11 mouse cellular contexts compared by ENCODE assay signal in genomic region chr1:161734741-161735211, GRCm38 (mm10). TPM values are rescaled to one million over a fixed set of nuclear protein-coding genes. Genes with fewer than 3 reads are reported as not detected.
DNase-seq lines count a peak whose midpoint lies in the region; ATAC-seq and TF ChIP-seq lines count a peak whose summit lies in the region.
"Had no signal": no experiment of that assay in that cellular context is flagged by ENCODE, and none has a peak within 500 bp of the region (broad histone marks: within the 10 kb centered on the region; RNA-seq: fewer than 3 reads in every experiment).

No protein-coding gene starts in this region.

- no peaks in the 10 kb centered on the region for H3K36me3 ChIP-seq in heart, embryonic 11.5 days (ENCODE audit: control insufficient read depth, insufficient read depth, low read length)
- H3K36me3 ChIP-seq in liver, postnatal 0 days (replicated peaks; ENCODE audit: insufficient read depth, low read length), result no peaks in the 10 kb centered on the region
- H3K36me3 ChIP-seq in forebrain, embryonic 14.5 days (ENCODE audit: control insufficient read depth, insufficient read depth, low read length), result no peaks in the 10 kb centered on the region
- H3K36me3 ChIP-seq in hindbrain, embryonic 14.5 days (replicated peaks; ENCODE audit: control insufficient read depth, insufficient read depth), result no peaks in the 10 kb centered on the region
- H3K36me3 ChIP-seq: intestine, embryonic 15.5 days; neural tube, embryonic 13.5 days had no signal

- H3K4me3 ChIP-seq in heart, embryonic 11.5 days (ENCODE audit: low read depth, low read length), result no peak overlapping the region
- H3K4me3 ChIP-seq in liver, postnatal 0 days (ENCODE audit: low read depth, low read length), result peak overlapping the region; percentile 27; the same call in 1 of the 2 replicates
- no peak overlapping the region for H3K4me3 ChIP-seq in forebrain, embryonic 14.5 days (ENCODE audit: low read depth, low read length)
- no peak overlapping the region for H3K4me3 ChIP-seq in hindbrain, embryonic 14.5 days (replicated peaks; ENCODE audit: low read length)
- H3K4me3 ChIP-seq: intestine, embryonic 15.5 days; neural tube, embryonic 13.5 days had no signal

- ATAC-seq in heart, embryonic 11.5 days (replicated peaks; ENCODE audit: insufficient number of reproducible peaks, low FRiP score, low TSS enrichment), result no peak
- ATAC-seq in liver, postnatal 0 days, result peak; percentile 45; the same call in 1 of the 2 replicates
- ATAC-seq in forebrain, embryonic 14.5 days, result no peak
- no peak for ATAC-seq in hindbrain, embryonic 14.5 days (ENCODE audit: low FRiP score)
- ATAC-seq: intestine, embryonic 15.5 days had no signal

- TF ChIP-seq EP300 in liver, postnatal 0 days (IDR thresholded peaks at IDR 0.05; ENCODE audit: low read depth), result no peak

- H3K27ac ChIP-seq in heart, embryonic 11.5 days (ENCODE audit: low read depth, low read length), result no peak overlapping the region
- no peak overlapping the region for H3K27ac ChIP-seq in liver, postnatal 0 days (ENCODE audit: low read depth)
- no peak overlapping the region for H3K27ac ChIP-seq in forebrain, embryonic 14.5 days (ENCODE audit: low read depth, low read length)
- H3K27ac ChIP-seq in hindbrain, embryonic 14.5 days, result no peak overlapping the region
- H3K27ac ChIP-seq: intestine, embryonic 15.5 days; neural tube, embryonic 13.5 days had no signal

- no peaks in the 10 kb centered on the region for H3K27me3 ChIP-seq in heart, embryonic 11.5 days (ENCODE audit: control insufficient read depth, insufficient read depth, low read length)
- no peaks in the 10 kb centered on the region for H3K27me3 ChIP-seq in liver, postnatal 0 days (ENCODE audit: insufficient read depth, low read length)
- H3K27me3 ChIP-seq in forebrain, embryonic 14.5 days (replicated peaks; ENCODE audit: control insufficient read depth, insufficient read depth, low read length), result no peaks in the 10 kb centered on the region
- no peaks in the 10 kb centered on the region for H3K27me3 ChIP-seq in hindbrain, embryonic 14.5 days (ENCODE audit: control insufficient read depth, insufficient read depth, low read length)
- H3K27me3 ChIP-seq: intestine, embryonic 15.5 days; neural tube, embryonic 13.5 days had no signal

- H3K9ac ChIP-seq in heart, embryonic 11.5 days (ENCODE audit: low read depth, low read length), result no peak overlapping the region
- 0 out of 2 replicates have a peak overlapping the region, but pooled peaks have one; percentile 5 for H3K9ac ChIP-seq in liver, postnatal 0 days (replicated peaks)
- H3K9ac ChIP-seq in forebrain, embryonic 14.5 days (ENCODE audit: low read length), result no peak overlapping the region
- no peak overlapping the region for H3K9ac ChIP-seq in hindbrain, embryonic 14.5 days
- H3K9ac ChIP-seq: intestine, embryonic 15.5 days; neural tube, embryonic 13.5 days had no signal

- H3K9me3 ChIP-seq in heart, embryonic 11.5 days (replicated peaks; ENCODE audit: control insufficient read depth, low read length), result no peaks in the 10 kb centered on the region; the same call in 1 of the 2 replicates
- no peaks in the 10 kb centered on the region for H3K9me3 ChIP-seq in liver, postnatal 0 days (ENCODE audit: low read length)
- H3K9me3 ChIP-seq in forebrain, embryonic 14.5 days (replicated peaks; ENCODE audit: control insufficient read depth, low read length), result no peaks in the 10 kb centered on the region
- no peaks in the 10 kb centered on the region for H3K9me3 ChIP-seq in hindbrain, embryonic 14.5 days (ENCODE audit: control insufficient read depth, low read length)
- H3K9me3 ChIP-seq: intestine, embryonic 15.5 days; neural tube, embryonic 13.5 days had no signal

- H3K4me1 ChIP-seq in heart, embryonic 11.5 days (ENCODE audit: control insufficient read depth, insufficient read depth, low read length), result no peaks in the 10 kb centered on the region
- H3K4me1 ChIP-seq in liver, postnatal 0 days (ENCODE audit: insufficient read depth), result no peaks in the 10 kb centered on the region
- H3K4me1 ChIP-seq in forebrain, embryonic 14.5 days (ENCODE audit: control insufficient read depth, insufficient read depth, low read length), result no peaks in the 10 kb centered on the region
- H3K4me1 ChIP-seq in hindbrain, embryonic 14.5 days (replicated peaks; ENCODE audit: control insufficient read depth, insufficient read depth, low read length), result no peaks in the 10 kb centered on the region
- H3K4me1 ChIP-seq: intestine, embryonic 15.5 days; neural tube, embryonic 13.5 days had no signal

- DNase-seq in heart, adult 9 months (ENCODE audit: low spot score in 2 of 2), result peak; percentile 8 to 28
- peak; percentile 66 to 68 for DNase-seq in B cell, adult 2 months
- DNase-seq in c-Kit-positive CD71-negative TER-119-negative erythroid progenitor cells, embryonic 14.5 days (ENCODE audit: low read depth), result peak; percentile 65
- DNase-seq in liver, postnatal 0 days, result no peak
- no peak for DNase-seq in forebrain, embryonic 14.5 days (ENCODE audit: low spot score)
- DNase-seq in hindbrain, embryonic 14.5 days (ENCODE audit: low spot score), result no peak
- no peak for DNase-seq in adrenal gland, adult (ENCODE audit: inconsistent age in 2 of 2, low spot score in 1 of 2)
- DNase-seq: cerebellum, adult 18-20 months had no signal

- TF ChIP-seq CTCF in liver, postnatal 0 days (IDR thresholded peaks at IDR 0.05; ENCODE audit: low read depth), result no peak

- WGBS in heart, embryonic 11.5 days (ENCODE audit: insufficient replicate concordance), result 74% methylated on average over 14 of the region's 14 CpGs
- whole genome bisulfite sequencing in liver, postnatal 0 days (ENCODE audit: insufficient replicate concordance), result 32% methylated on average over 14 of the region's 14 CpGs
- 91% methylated on average over 14 of the region's 14 CpGs for WGBS in forebrain, embryonic 14.5 days
- WGBS in hindbrain, embryonic 14.5 days, result 89% methylated on average over 14 of the region's 14 CpGs

- no peak overlapping the region for H3K4me2 ChIP-seq in heart, embryonic 11.5 days
- peak overlapping the region; percentile 63 for H3K4me2 ChIP-seq in liver, postnatal 0 days (ENCODE audit: low read depth, low read length)
- H3K4me2 ChIP-seq in forebrain, embryonic 14.5 days (ENCODE audit: low read length), result no peak overlapping the region
- H3K4me2 ChIP-seq in hindbrain, embryonic 14.5 days (replicated peaks), result no peak overlapping the region
- H3K4me2 ChIP-seq: intestine, embryonic 15.5 days; neural tube, embryonic 13.5 days had no signal

RNA-seq across cellular contexts. Expression of gene Fasl, which starts 53.5 kb away (rescaled TPM):
- polyA plus RNA-seq in heart, embryonic 11.5 days (2014; fragmentation: Nextera tagmentation; extraction: Ambion mirVana), result not detected in 2 replicates
- polyA plus RNA-seq in liver, postnatal 0 days (2015; fragmentation: Nextera tagmentation; extraction: Ambion mirVana), result 0.08 and 0.19 TPM in 2 replicates
- polyA plus RNA-seq in forebrain, embryonic 14.5 days (2014; fragmentation: Nextera tagmentation; extraction: Ambion mirVana), result 0.17 TPM in 1 of 2 replicates, not detected in the other
- polyA plus RNA-seq in hindbrain, embryonic 14.5 days (2014; fragmentation: Nextera tagmentation; extraction: Ambion mirVana), result 0.42 TPM in 1 of 2 replicates, not detected in the other
- polyA plus RNA-seq: intestine, embryonic 15.5 days had no signal

Comparison
In these comparisons a context has a peak if more than half of its experiments do, and no peak if none do; other contexts are left out.
1. DNase-seq: peak in heart, adult 9 months (2 of 2), B cell, adult 2 months (2 of 2) and c-Kit-positive CD71-negative TER-119-negative erythroid progenitor cells, embryonic 14.5 days (single experiment); none in liver, postnatal 0 days (single experiment), forebrain, embryonic 14.5 days (single experiment), hindbrain, embryonic 14.5 days (single experiment) and adrenal gland, adult (0 of 2).